Mouse (Mus musculus) embryonic fibroblast, embryonic 13.5 days (primary cell): Measurements from ENCODE around the gene Grasp.

Experiments
- CTCF ChIP-seq: IDR thresholded peaks from 2 replicates; pipeline ENCODE4 v1.5.1; 2011; ENCODE audit warnings: mild to moderate bottlenecking, control low read depth, low read length, moderate library complexity, borderline replicate concordance; ENCODE audit not compliant: insufficient read depth
- POLR2A ChIP-seq: IDR thresholded peaks from 2 replicates; pipeline ENCODE4 v1.6.1; 2011; ENCODE audit warnings: low read depth, mild to moderate bottlenecking, control low read depth, low read length, moderate library complexity

DNA sequence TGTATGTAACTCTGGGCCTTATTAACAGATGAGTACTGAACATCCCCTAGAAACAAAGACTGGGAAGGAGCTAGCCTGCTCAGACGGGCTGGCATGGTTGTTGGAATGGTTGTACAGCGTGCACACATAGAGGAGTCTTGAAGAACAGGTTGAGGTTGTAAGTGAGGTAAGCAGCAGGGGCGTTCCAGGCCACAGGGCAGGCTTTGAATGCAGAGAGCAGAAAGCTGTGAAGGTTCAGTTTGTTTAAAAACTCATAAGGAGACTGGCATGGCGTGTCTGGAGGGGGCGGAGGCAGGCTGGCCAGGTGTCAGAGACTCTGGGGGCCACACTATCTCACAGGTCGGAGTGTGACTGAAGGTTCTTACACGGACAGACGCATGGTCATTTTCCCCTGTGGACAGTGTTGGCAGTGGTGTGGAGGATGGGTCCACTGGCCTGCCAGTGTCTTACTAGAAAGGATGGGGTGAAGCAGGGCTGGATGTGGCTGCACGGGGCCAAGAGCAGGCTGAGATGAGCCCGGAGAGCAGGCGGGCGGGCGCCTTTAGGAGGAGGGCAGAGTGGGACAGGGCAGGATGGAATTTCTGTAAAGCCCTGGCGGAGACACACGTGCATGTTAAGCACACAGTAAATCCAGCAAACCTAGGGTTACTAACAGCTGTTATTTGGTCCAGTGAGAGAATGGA is 26.4 kb upstream of the Grasp start:
- TF ChIP-seq POLR2A: no peak
- no peak for TF ChIP-seq CTCF
